Mouse (Mus musculus) cortical plate, adult 2 months (tissue): ENCODE data around the gene Immp2l.

ENCODE experiments used
- CTCF ChIP-seq: fragments of 200-500 bp; IDR thresholded peaks from 2 replicates; pipeline ENCODE4 v1.5.1; 2011; ENCODE audit warnings: mild to moderate bottlenecking, control low read depth, low read length; ENCODE audit not compliant: insufficient read depth; ENCODE audit errors: extremely low read depth
- POLR2A ChIP-seq: fragments of 200-500 bp; IDR thresholded peaks from 2 replicates; pipeline ENCODE4 v1.6.1; 2011; ENCODE audit warnings: mild to moderate bottlenecking, low read length, control low read depth; ENCODE audit not compliant: insufficient read depth; ENCODE audit errors: extremely low read depth

- TF ChIP-seq POLR2A (no peak), CTCF (no peak)
Observed at GRCm38 (mm10) chr12:41575221-41575620, 551.3 kb downstream of the Immp2l start.
